Mouse (Mus musculus): ENCODE measurements around the gene Lilra6.

DNA sequence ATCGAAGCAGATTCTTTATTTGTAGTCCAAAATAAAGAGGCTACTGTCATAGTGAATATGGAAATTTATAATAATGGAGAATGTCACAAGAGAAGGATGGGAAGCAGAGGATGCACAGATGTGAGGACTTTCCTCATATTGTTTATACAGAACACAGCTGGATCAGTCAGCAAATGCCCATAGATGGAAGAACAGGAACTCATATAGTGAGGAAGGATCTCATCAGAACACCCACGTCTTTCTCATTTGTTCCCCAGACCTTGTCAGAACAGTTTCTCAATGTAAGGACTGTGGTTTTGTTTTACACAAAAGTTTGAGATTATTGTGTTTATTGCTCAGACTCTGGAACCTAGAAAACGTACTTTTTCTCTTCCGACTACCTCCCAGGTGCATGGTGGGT is 32.9 kb upstream of the Lilra6 start:
- TF ChIP-seq CTCF (IDR thresholded peaks at IDR 0.05; ENCODE audit: low read depth) (no peak), EP300 (optimal IDR thresholded peaks at IDR 0.05) (no peak)

Data from stomach, postnatal 0 days (tissue).